Mouse (Mus musculus): ENCODE measurements around the gene Gpsm1.

Gpsm1 gene

GRCm38 (mm10) chr2:26339204-26339551, 23.9 kb downstream of the Gpsm1 start:
- DNase-seq (ENCODE audit: low read depth, low spot score) = no peak

DNA sequence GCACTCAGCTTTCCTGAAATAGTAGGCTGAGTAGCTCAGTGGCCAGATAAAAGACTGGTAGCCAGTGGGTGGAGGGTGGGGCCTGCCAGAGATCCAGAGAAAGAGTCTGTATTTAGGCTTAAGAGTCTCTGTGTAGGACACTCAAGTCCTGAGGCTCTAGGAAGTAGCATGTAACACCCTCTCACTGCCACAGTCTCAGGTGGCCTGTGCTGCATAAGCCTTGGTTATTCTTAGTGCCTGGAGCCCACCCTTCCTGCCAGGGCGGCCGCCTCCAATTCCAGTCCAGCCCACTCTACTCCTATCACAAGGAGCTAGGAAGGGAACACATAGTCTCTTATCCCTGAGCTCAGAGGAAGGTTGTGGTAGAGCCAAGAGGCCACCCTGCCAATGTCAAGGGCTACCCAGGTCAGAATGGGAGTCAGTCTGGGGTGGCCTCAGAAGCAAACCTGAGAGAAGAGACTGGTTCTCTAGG, 26.2 kb downstream of the Gpsm1 start:
- DNase-seq (ENCODE audit: low read depth, low spot score) = no peak

- DNase-seq (ENCODE audit: low read depth, low spot score) = no peak
Measured at GRCm38 (mm10) chr2:26342044-26342443, 26.7 kb downstream of the Gpsm1 start.

- no peak for DNase-seq (ENCODE audit: low read depth, low spot score)
Measured at GRCm38 (mm10) chr2:26342609-26343490, 27.5 kb downstream of the Gpsm1 start.

DNA sequence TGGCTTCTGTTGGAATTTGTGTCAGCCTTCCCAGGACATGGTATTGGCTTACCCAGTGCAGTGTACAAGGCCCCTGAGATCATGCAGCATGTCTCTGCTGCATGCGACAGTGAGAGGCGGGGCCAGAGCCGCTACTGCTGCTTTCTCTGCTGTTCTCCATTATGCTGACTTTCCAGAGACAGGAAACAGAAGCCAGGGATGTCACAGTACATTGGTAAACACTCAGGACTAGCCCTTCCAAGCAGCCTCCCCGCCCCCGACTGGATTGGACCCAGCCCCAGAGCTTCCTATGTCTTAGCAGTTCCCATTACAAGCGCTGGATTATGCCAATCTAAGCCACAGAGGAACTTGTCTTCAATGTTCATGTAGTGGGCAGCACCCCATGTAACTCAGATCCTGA, 32.9 kb downstream of the Gpsm1 start:
- no peak for DNase-seq (ENCODE audit: low read depth, low spot score)

GRCm38 (mm10) chr2:26351358-26352290, 36.3 kb downstream of the Gpsm1 start, which contains the start of gene Dnlz:
TSS of gene Dnlz (minus strand) at chr2:26352110.
- DNase-seq (ENCODE audit: low read depth, low spot score) = peak; percentile 96

GRCm38 (mm10) chr2:26352291-26352910, 37.1 kb downstream of the Gpsm1 start:
- no peak for DNase-seq (ENCODE audit: low read depth, low spot score)

DNA sequence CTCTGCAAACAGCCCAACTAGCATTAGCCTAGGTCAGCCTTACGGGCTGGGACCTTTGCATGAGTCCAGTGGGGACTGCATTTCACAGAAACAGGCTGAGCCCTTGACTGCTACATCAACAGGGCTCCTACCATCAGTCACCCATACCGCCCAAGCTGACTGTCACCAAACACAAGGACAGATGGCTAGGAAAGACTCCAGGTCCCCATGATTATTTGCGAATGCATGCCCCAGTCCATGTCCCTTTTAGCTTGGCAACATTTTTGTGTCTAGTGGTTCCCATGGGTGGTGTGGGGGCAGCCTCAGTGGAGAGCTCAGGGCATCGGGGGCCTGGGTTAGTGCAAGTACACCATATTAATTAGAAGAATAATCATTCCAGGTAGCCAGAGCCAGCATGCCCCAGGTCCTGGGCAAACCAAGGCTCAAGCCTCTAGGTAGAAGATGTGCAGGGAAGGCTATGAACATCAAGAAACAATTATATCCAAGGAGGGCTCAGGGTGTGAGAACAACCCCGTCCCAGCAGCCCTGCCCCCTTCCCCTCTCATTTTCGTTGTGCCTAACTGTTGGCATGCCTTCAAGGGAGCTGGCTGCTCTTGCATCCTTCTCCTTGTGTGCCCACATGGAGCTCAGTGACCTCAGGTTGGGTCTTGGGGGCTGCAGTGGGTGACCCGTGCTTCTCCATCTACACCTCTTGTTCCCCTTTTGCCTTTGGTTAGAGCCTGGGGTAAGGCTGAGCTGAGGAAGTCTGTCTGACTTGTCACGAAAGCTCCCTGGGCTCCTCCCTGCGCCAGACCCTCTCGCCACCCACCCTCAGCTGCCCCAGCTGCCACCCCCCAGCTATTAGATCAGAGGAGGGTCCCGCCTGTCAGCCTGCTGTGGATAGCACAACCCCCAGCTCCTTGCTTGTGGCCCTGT, 38.0 kb downstream of the Gpsm1 start:
- DNase-seq (ENCODE audit: low read depth, low spot score) = no peak

DNA sequence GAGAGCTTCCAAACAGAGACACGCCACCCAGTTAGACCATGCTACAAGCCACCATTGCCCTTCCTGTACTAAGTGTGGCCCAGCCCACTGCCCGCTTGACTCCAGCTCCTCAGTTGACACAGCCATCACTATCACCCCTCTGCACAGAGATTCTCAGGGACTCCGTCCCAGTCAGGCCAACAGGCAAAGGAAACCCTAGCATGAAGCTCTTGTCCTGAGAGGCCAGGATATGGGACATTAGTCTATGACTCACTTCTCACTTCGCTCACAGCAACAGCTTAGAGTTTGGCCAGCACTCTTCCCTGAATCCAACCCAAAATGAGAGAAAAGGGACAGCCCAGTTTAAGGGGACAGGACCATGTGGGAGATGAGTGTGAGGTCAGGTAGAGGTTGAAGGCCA, 39.1 kb downstream of the Gpsm1 start:
- no peak for DNase-seq (ENCODE audit: low read depth, low spot score)

DNA sequence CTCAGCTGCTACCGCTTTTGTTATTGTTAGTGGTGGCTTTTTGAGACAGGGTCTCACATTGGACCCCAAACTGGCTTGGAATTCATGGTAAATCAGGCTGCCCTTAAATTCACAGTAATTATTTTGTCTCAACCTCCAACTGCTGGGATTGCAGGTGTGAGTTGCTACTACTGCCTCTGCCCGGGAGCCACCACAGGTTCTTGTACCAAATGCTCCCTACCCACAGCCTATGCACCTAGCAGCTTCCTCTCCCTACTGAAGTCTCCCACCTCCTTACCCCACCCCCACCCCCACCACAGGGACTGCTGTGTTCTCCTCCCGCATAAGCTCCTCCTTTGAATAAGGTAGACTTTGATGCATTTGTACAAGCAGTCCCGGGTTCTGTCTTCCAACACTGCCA, 40.9 kb downstream of the Gpsm1 start:
- no peak for DNase-seq (ENCODE audit: low read depth, low spot score)

DNA sequence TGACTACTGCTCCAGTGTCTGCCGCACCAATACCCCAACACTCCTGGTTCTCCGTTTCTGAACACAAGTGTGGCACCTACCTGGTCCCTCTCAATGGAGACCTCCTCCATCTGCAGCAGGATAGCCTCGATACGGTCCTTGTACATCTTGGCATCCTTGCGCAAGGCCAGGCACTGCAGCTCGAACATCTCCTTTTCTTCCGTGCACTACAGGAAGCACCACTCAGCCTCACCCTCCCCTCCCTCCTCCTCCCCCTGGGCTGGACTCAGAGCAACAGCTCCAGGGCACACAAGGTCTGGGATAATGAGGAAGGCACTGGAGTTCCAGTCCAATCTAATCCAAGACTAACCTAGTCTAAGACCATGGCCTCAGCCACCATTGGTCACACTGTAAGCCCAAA, 41.4 kb downstream of the Gpsm1 start:
- DNase-seq (ENCODE audit: low read depth, low spot score) = no peak

GRCm38 (mm10) chr2:26357484-26357883, 42.2 kb downstream of the Gpsm1 start:
- DNase-seq (ENCODE audit: low read depth, low spot score) = no peak

- no peak for DNase-seq (ENCODE audit: low read depth, low spot score)
Measured at GRCm38 (mm10) chr2:26358667-26359320, 43.5 kb downstream of the Gpsm1 start.

- no peak for DNase-seq (ENCODE audit: low read depth, low spot score)
Measured at GRCm38 (mm10) chr2:26359983-26360382, 44.7 kb downstream of the Gpsm1 start.

- DNase-seq (ENCODE audit: low read depth, low spot score) = no peak
Measured at GRCm38 (mm10) chr2:26360772-26361171, 45.5 kb downstream of the Gpsm1 start, which contains the start of gene Card9. TSS of gene Card9 (minus strand) at chr2:26360918.

GRCm38 (mm10) chr2:26362991-26363390, 47.7 kb downstream of the Gpsm1 start:
- no peak for DNase-seq (ENCODE audit: low read depth, low spot score)

DNA sequence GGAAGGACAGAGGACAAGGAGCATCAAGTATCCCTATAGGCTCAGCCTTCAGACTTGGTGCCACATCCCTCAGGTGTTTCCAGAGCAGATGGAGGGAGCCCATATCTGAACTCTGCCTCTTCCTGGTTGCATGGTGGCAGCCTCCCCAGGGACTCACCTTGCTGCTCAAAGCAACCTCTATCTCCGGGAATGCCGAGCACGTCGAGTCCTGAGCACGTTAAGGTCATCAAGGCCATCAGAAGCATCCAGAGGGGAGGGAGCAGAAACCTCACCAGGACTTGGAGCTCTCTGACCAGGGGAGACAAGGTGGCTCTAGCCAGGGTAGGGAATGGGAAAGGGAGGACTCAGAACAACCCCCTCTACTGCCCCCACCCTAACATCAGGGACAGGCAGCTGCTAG, 48.2 kb downstream of the Gpsm1 start:
- DNase-seq (ENCODE audit: low read depth, low spot score) = no peak

- DNase-seq (ENCODE audit: low read depth, low spot score) = no peak
Measured at GRCm38 (mm10) chr2:26364738-26365465, 49.6 kb downstream of the Gpsm1 start.

DNA sequence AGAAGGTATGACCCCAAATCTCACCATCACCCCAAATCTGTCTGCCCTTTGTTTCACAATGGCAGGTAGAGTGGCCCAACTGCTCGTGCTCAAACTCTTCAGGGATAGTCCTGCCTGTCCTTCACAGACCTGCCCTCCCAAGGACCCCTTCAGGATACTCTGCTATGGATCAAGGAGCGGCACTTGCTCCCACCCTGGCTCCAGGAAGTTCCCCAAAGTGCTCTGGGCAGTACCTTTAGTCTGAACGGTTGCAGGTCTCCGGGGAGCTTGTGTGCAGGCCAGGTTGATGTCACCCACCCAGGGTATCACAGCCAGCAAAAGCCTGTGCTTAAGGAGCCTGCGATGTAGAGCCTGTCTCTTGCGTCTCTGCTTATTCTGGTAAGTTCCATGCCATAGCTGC, 52.6 kb downstream of the Gpsm1 start:
- no peak for DNase-seq (ENCODE audit: low read depth, low spot score)

DNA sequence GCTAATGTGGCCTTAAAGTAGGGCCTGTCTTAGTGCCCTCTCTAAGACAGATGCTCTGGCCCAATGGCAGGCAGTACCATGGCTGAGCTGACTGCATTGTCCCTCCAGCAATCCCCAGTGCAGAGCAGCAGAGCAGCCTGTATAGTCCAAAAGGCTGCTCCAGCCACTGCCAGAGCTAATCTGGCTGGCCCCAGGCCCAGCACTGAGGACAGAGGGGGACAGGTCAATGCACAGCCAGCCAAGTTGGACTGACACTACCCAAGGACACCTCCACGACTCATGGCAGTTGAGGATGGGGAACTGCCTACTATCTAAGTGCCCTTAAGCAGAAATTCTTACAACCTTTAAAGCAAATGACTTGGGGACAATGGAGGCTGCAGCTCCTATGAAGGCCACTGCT, 53.3 kb downstream of the Gpsm1 start:
- no peak for DNase-seq (ENCODE audit: low read depth, low spot score)
